Mouse (Mus musculus) small intestine, adult 2 months (tissue): ENCODE measurements around the gene Palm3.

Source experiments
- CTCF ChIP-seq: fragments of 200-500 bp; IDR thresholded peaks from 2 replicates; pipeline ENCODE4 v1.5.1; 2012; ENCODE audit warnings: low read depth, mild to moderate bottlenecking, control low read depth, inconsistent platforms, low read length, moderate library complexity, mixed read lengths; ENCODE audit not compliant: insufficient replicate concordance, insufficient read length; ENCODE audit errors: extremely low read depth
- POLR2A ChIP-seq: fragments of 200-500 bp; IDR thresholded peaks from 2 replicates; pipeline ENCODE4 v1.6.1; 2012; ENCODE audit warnings: low read depth, mild to moderate bottlenecking, control low read depth, inconsistent platforms, low read length, moderate library complexity

DNA sequence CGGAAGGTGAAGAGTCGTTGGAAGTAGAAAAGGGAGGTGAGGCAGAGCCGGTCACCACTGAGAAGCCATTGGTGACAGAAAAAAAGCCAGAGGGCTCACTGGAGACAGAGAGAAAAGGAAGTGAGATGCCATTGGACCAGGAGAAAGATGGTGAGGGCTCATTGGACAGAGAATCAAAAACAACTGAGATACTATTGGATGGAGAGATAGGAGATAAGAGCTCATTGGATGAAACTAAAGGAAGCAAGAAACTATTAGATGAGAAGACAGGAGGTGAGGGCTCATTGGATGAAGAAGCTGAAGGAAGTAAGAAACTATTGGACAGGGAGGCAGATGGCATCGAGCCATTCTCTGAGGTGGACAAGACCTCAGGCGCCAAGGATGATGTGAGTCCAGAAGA lies 8.0 kb downstream of the Palm3 start:
- TF ChIP-seq CTCF = no peak
- TF ChIP-seq POLR2A = no peak
